ENCODE assay signal across 10 mouse cellular contexts in the genomic region with DNA sequence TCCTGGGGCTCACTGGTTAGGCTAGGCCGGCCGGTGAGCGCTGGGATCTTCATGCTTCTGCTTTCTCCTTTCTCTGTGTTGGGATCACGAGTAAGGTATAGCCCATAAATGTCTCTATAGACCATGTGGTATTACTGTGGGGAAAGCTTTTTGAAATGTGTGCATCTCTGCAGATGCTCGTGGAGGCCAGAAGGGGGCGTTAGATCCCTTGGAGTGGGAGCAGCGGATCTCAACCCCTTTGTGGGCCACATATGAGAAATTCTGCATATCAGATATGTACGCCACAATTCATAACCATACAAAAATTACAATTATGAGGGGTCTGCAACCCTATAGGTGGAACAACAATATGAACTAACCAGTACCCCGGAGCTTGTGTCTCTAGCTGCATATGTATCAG. TPM values are rescaled to one million over a fixed set of nuclear protein-coding genes. Genes with fewer than 3 reads are reported as not detected.
DNase-seq lines count a peak whose midpoint lies in the region; ATAC-seq and TF ChIP-seq lines count a peak whose summit lies in the region.
"Had no signal": no experiment of that assay in that cellular context is flagged by ENCODE, and none has a peak within 500 bp of the region (broad histone marks: within the 10 kb centered on the region; RNA-seq: fewer than 3 reads in every experiment).

No protein-coding gene starts in this region.

- no peaks in the 10 kb centered on the region for H3K36me3 ChIP-seq in kidney, embryonic 14.5 days (ENCODE audit: control insufficient read depth, insufficient read depth, low read length)
- no peaks in the 10 kb centered on the region for H3K36me3 ChIP-seq in midbrain, embryonic 16.5 days (ENCODE audit: control insufficient read depth, insufficient read depth, low read length)
- H3K36me3 ChIP-seq: midbrain, embryonic 10.5 days had no signal

- DNase-seq in cerebellum, adult 2 months, result no peak
- DNase-seq in cerebellum, postnatal 36 days, result no peak
- peak; percentile 55 for DNase-seq in kidney, postnatal 10 days
- DNase-seq in A20 (ENCODE audit: low read depth, low spot score), result peak; percentile 26
- DNase-seq in Muller cell, postnatal 12 days (ENCODE audit: inconsistent ontology term), result no peak
- DNase-seq: adrenal gland, adult 8-10 months had no signal

- no peak overlapping the region for H3K9ac ChIP-seq in kidney, embryonic 14.5 days (ENCODE audit: low read depth, low read length)
- no peak overlapping the region for H3K9ac ChIP-seq in midbrain, embryonic 16.5 days (ENCODE audit: low read depth, low read length)

- no peak overlapping the region for H3K4me3 ChIP-seq in cerebellum, adult 2 months (replicated peaks; ENCODE audit: insufficient read depth, low read depth, low read length)
- H3K4me3 ChIP-seq in kidney, embryonic 14.5 days (ENCODE audit: low read length), result no peak overlapping the region
- no peak overlapping the region for H3K4me3 ChIP-seq in cortical plate, adult 2 months (ENCODE audit: insufficient read depth, low read length)
- H3K4me3 ChIP-seq in midbrain, embryonic 16.5 days (ENCODE audit: low read depth, low read length), result no peak overlapping the region
- H3K4me3 ChIP-seq: midbrain, embryonic 10.5 days had no signal

- no peak overlapping the region for H3K4me2 ChIP-seq in kidney, embryonic 14.5 days (replicated peaks; ENCODE audit: low read depth, low read length)
- no peak overlapping the region for H3K4me2 ChIP-seq in midbrain, embryonic 16.5 days (ENCODE audit: low read length)

- no peaks in the 10 kb centered on the region for H3K9me3 ChIP-seq in kidney, embryonic 14.5 days (ENCODE audit: control insufficient read depth, low read length)
- no peaks in the 10 kb centered on the region for H3K9me3 ChIP-seq in midbrain, embryonic 16.5 days (replicated peaks; ENCODE audit: control insufficient read depth, low read length, poor library complexity, severe bottlenecking)
- H3K9me3 ChIP-seq: midbrain, embryonic 10.5 days had no signal

- no peaks in the 10 kb centered on the region for H3K4me1 ChIP-seq in cerebellum, adult 2 months (ENCODE audit: control insufficient read depth, insufficient read depth, low read length)
- H3K4me1 ChIP-seq in kidney, embryonic 14.5 days (ENCODE audit: control insufficient read depth, insufficient read depth, low read length), result no peaks in the 10 kb centered on the region
- H3K4me1 ChIP-seq in cortical plate, adult 2 months (ENCODE audit: control insufficient read depth, insufficient read depth, low read length), result peaks cover 2% of the 10 kb centered on the region
- 0 out of 2 replicates have a peak, but pooled peaks cover 4% of the 10 kb centered on the region for H3K4me1 ChIP-seq in midbrain, embryonic 16.5 days (ENCODE audit: control insufficient read depth, insufficient read depth, low read length)

- H3K27ac ChIP-seq in cerebellum, adult 2 months (ENCODE audit: insufficient read depth, low read length), result no peak overlapping the region
- no peak overlapping the region for H3K27ac ChIP-seq in kidney, embryonic 14.5 days (ENCODE audit: low read depth, low read length)
- H3K27ac ChIP-seq in cortical plate, adult 2 months (ENCODE audit: insufficient read depth, low read length), result no peak overlapping the region
- no peak overlapping the region for H3K27ac ChIP-seq in midbrain, embryonic 16.5 days (ENCODE audit: low read length)
- H3K27ac ChIP-seq: midbrain, embryonic 10.5 days had no signal

- 47% methylated on average over 9 of the region's 9 CpGs for WGBS in cerebellum, adult 2 months
- WGBS in kidney, embryonic 14.5 days, result 54% methylated on average over 9 of the region's 9 CpGs
- 51% methylated on average over 9 of the region's 9 CpGs for WGBS in midbrain, embryonic 16.5 days

- no peaks in the 10 kb centered on the region; the same call in 1 of the 2 replicates for H3K27me3 ChIP-seq in cerebellum, adult 2 months (ENCODE audit: control insufficient read depth, insufficient read depth, low read length)
- no peaks in the 10 kb centered on the region for H3K27me3 ChIP-seq in kidney, embryonic 14.5 days (ENCODE audit: control insufficient read depth, insufficient read depth, low read length)
- no peaks in the 10 kb centered on the region for H3K27me3 ChIP-seq in midbrain, embryonic 16.5 days (ENCODE audit: control insufficient read depth, insufficient read depth, low read depth, low read length)

- peak; percentile 69 for TF ChIP-seq CTCF in cerebellum, adult 2 months (IDR thresholded peaks at IDR 0.05; ENCODE audit: borderline replicate concordance, insufficient read depth, low read depth, low read length)
- TF ChIP-seq CTCF in cortical plate, adult 2 months (IDR thresholded peaks at IDR 0.05; ENCODE audit: extremely low read depth, insufficient read depth, low read length), result peak; percentile 68

- TF ChIP-seq POLR2A in cerebellum, adult 2 months (IDR thresholded peaks at IDR 0.05; ENCODE audit: borderline replicate concordance, insufficient read depth, low read length), result no peak
- TF ChIP-seq POLR2A in cortical plate, adult 2 months (IDR thresholded peaks at IDR 0.05; ENCODE audit: extremely low read depth, insufficient read depth, low read length), result no peak

- ATAC-seq in kidney, embryonic 14.5 days (ENCODE audit: low FRiP score, low TSS enrichment), result no peak
- no peak for ATAC-seq in midbrain, embryonic 16.5 days

RNA-seq across cellular contexts. Expression of gene Afap1, which starts 4.2 kb away (rescaled TPM):
- polyA plus RNA-seq in cerebellum, adult 2 months (2012; rRNA removed), result 13.6 and 13.9 TPM in 2 replicates
- polyA plus RNA-seq in kidney, embryonic 14.5 days (2014; fragmentation: Nextera tagmentation; extraction: Ambion mirVana), result 16.8 and 23.6 TPM in 2 replicates
- polyA plus RNA-seq in cortical plate, adult 2 months (2012; rRNA removed), result 12.3 and 14.1 TPM in 2 replicates
- 61.2 and 65.6 TPM in 2 replicates for polyA plus RNA-seq in midbrain, embryonic 16.5 days (2015; fragmentation: Nextera tagmentation; extraction: Ambion mirVana)

Comparison
In these comparisons a context has a peak if more than half of its experiments do, and no peak if none do; other contexts are left out.
1. DNase-seq: peak in kidney, postnatal 10 days (single experiment) and A20 (single experiment); none in cerebellum, adult 2 months (0 of 2), cerebellum, postnatal 36 days (0 of 2) and Muller cell, postnatal 12 days (single experiment).